Mouse (Mus musculus) ovary, adult 18-20 months (tissue): ENCODE measurements around the gene Dnase2a.

Experiments
- DNase-seq: peaks from one replicate; pipeline ENCODE4 v3.0.0; 2022; ENCODE audit warnings: low spot score, mixed read lengths

Dnase2a gene

DNA sequence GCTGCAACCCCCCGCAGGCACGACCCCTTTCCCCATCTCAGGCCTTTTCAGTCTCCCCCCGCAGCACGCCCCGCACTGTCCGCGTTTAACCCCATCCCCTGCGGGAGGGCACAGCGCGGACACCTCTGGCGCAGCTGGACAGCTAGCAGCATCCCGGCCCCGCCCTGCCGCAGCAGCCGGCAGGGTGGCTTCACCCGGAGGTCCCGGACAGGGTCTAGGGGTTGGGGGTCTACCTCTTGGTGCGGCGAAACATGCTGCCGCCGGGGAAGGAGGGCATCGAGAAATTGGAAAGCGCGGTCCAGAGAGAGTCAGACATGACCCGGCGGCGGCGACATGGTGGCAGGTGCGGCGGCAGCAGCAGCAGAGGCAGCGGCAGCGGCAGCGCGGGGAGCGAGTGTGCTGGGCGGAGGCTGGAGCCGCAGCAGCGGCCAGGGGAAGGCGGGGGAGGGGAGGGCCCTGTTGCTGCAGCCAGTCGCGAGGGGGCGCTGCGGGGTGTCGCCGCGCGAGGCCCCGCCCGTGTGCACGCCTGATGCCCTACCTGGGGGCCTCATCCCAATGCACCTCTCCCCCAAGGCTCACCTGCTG lies 28.7 kb downstream of the Dnase2a start, which contains the start of gene Mast1:
Mast1 (minus strand) TSS at position 398 of the 585 bp plus-strand sequence.
- DNase-seq: no peak

DNA sequence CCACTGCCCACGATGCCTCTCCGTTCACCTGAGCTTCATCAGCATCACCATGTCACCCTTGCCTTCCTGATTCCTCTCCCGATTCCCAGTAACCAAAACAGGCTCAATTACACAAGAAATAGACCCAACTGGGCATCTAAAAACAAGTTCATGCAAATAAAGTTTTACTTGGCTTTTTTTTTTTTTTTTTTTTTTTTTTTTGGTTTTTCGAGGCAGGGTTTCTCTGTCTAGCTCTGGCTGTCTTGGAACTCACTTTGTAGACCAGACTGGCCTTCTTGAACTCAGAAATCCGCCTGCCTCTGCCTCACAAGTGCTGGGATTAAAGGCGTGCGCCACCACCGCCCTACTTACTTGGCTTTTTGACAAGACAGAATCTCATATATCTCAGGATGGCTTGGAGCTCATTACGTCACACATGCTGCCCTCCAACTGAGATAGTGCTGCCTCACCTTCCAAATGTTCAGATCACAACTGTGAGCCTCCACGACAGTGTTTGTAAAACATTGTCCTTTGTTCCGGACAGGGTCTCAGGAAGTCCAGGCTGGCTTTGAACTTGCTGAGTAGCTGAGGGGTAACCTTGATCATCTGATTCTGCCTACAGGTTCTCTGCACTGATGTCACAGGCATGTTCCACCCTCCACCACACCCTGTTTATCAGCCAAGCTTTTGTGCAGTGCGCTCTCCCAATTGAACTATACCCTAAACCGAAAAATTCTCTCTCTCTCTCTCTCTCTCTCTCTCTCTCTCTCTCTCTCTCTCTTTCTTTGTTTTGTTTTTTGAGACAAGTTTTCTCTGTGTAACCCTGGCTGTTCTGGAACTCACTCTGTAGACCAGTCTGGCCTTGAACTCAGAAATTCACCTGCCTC lies 29.5 kb downstream of the Dnase2a start:
- no peak for DNase-seq

DNA sequence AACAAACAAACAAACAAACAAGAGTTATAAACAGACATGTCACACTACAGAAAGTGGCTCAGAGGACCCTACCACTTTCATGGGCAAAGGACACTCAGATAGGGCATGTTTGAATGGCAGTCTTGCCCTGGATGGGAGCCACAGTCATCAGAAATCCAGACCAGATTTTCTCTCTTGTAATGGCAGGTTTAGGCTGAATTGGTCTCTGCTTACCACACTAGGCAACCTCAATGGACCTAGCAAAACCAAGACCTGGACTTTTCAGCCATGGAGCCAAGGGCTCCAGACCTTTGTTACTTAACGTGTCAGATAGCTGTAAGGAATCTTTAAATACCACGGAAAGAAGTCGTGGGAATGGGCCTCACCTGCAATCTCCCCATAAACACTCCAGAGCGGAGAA lies 35.3 kb downstream of the Dnase2a start:
- DNase-seq: no peak

DNA sequence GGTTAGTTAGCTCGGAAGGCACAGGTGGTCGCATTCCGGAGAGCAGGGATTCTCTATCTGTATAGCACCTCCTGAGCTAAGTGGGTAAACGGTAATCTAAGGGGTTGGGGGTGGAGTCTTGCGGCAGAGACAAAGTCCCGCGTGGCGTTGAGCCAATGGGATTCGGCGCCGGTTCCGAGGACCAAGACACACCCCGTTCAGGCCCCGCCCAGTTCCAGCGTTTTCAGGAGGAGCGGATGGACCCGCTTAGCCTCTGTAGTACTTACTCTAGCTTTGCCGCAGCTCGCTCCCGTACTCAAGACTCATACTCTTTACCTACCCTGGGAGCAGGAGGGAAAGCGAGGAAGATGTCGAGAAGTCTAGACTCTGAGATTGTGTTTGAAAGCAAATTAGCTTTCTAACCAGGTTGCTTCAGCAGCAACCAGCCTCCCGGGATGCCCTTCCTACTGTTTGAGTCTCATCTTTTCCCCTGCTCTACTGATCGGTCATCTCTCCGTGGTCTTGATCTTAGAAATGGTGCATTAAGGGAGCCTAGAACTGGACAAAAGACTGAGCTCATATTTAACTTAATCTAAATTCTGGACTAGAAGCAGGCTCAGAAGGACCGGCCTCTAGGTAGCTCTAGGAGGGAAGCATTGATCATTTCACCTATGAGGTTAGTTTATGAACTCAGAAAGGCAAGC lies 36.3 kb downstream of the Dnase2a start:
- no peak for DNase-seq

DNA sequence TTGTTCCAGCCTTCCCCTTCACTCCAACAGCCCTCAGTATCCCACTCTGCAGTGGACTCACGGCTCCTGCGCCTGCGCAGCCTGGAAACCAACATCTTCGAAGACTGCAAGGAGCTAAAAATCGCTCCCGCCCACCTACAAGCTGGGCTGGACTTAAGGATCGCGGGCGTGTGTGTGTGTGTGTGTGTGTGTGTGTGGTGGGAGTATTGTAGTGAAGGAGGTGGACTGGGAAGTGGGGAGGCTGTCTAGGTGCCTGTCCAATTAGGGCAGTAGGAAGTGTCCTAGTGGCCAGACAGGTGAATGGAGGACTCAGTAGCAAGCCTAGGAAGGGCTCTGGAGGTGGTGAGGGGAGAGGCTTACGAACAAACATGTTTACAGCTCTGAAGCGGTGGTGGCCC lies 36.9 kb downstream of the Dnase2a start:
- no peak for DNase-seq

DNA sequence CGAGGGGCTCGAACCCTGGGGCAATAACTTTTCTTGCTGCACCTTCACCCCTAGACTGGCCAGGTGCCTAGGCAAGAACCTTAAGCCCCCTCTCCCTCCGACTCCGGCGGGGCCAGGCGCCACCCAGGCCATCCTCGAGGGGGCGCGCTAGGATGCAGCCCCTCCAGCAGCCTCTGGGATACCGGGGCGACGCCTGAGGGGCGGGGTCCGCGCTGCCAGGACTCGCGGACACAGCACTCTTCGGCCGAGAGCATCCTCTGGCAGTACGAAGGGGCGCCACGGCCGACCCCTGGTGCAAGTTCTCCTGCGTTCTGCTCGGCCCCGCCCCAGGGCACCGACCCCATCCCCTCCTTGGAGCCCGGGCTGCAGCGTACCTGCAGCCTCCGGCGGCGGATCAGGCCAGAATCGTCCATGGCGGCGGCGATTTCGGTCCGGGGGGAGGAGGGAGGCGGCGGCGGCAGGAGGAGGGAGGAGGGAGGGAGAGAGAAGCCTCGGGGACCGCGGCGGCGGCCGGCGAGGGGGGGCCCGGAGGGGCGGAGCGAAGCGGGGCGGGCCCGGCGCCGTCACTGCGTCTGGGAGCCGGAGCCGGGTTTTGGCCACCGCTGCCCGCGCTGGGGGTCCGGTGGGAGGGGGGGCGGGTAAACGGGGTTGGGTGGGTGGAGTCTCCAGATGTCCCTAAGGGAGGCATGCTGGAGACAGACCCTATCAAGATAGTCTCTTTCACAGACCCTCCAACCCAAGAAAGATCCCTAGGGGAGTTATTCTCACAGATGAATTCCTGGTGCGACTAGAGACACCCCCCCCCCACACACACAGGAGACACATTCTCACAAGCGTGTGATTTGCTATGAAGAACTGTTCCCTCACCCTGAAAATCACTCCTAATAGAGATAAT lies 37.5 kb downstream of the Dnase2a start:
- DNase-seq: no peak

DNA sequence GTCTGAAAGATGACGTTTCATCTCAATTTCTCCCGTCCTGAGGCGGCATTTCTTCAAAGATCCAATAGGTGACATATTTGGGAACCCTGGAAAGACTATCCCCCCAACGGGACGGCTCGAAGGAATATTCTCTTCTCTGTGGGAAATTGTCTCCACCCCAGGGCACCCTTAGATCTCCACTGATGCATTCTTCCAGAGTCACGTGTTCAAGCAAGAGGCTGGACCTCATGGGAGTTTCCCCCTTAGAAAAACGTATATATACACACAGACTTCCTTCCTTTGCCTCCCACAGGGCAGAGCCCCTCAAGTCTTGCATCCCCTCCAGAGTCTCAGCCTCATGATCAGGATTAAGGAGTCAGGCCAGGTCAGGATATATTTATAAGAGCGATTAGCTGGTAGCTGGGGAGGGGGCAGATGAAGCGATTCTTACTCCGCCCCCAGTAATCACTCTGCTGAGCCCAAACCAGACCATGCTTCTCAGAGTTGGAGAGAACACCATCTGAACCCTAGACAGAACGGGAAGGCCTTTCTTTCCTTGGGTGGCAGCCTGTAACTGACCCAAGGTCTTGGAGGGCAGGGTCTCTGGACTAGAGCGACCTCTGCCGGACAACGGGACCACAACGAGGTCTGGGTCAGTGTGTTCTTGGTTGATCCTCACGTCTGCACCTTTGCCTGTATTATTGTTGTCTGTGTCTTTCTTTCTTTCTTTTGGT lies 38.3 kb downstream of the Dnase2a start, which contains the start of gene Rtbdn:
Rtbdn (plus strand) TSS at position 464 of the 713 bp plus-strand sequence.
- DNase-seq: no peak

DNA sequence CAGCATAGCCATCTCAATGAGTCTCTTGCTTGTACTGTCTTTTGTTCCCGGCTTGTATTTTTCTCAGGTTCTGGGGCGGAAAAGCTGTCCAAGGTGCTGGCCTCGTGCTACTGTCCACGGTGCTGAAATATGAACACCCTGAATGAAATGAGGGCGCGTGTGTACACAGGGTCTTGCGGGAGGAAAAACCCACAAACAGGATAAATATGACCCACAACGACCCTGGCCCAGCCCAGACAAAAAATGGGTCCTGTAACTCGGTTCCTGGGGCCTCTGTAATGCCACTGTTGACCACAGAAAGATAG lies 38.8 kb downstream of the Dnase2a start:
- DNase-seq: no peak

DNA sequence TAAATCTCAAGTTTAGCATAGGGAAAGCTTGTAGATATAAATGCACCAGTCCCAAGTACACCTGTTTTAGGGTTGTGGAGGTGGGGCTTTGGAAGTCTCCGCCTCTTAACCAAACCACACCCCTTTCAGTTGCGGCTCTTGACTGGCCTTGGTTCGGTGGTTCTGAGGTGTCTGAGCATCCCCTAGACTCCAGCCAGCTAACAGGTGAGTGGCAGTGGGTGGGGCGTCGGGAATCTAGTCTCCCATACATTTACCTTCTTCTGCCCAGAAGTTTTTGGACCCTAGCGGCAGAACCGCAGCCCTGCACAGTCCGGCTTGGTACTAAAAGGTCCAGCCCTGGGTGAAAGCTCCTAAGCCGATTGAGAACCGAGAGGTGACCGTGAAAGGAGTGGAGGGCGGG lies 41.4 kb downstream of the Dnase2a start:
- DNase-seq: no peak

DNA sequence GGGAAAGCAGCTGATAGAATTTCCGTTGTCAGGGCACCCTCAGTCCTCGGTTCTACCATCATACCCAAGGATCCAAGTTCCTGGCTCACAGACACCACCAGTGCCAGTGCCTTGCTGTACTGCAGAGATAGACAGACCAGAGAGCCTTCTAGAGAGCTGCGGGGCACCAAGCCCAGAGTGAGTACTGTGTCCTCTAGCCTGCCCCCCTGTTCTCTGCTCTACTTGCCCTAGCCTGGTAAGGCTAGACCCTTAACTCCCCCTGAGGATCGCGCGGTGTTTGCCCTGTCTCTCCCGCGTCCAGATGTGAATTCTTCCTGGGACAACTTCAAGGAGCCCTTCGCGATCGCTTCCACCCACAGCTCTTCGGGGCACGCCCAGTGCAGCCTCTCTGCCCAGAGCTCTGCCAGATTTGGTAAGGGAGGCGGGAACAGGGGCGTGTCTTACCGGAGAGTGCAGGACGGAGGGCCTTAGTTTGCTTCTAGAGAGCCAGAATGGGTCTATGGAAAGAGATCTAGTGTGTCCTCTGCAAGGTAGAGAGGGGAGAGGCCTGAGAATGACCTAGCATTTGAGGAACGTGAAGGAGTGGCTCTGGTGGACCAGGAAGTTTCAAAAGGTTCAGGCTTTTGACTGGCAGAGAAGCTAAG lies 44.4 kb downstream of the Dnase2a start:
- DNase-seq: no peak

DNA sequence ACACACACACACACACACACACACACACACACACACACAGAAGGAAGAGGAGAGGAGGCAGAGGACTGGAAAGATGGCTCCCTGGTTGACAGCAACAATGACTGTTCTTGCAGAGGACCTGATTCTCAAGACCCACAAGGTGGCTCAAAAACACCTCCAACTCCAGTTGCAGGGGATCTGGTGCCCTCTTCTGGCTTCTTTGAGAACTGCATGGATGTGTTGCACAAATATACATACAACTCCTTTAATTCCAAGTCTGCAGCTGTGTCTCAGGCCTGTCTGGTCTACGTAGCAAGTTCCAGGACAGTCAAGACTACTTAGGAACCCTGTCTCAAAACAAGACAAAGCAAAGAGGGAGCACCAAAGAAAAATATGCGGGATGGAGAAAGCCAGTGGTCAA lies 48.4 kb downstream of the Dnase2a start:
- no peak for DNase-seq

DNA sequence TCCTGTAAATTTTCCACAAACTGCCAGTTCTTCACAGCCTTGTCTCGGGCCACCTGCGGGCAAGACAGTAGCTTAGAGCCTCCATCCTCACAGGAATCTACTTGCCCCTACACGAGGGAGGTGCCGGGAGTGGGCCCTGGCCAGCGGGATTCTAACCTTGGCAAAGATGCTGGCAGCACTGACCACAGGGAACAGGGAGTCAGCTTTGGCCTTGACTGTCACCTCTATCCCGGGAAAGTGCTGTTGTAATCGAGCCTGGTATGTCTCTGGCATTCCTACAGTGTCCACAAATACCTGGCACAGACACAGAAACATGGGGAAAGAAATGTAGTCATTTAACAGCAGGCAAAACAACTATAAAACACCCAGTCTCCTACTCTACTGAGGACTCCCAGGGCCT lies 51.5 kb downstream of the Dnase2a start:
- peak; percentile 68 for DNase-seq

DNA sequence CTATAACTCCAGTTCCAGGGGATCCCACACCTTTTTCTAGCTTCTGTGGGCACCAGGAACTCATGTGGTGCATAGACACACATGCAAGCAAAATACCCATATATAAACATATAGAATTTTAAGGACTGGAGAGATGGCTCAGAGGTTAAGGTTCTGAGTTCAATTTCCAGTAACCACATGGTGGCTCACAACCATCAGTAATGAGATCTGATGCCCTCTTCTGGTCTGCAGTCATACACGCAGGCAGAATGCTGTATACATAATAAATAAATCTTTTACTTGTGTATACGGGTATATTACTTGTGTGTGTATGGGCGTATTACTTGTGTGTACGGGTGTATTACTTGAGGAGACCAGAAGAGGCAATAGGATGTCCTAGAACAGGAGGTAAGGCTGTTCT lies 55.6 kb downstream of the Dnase2a start:
- no peak for DNase-seq

DNA sequence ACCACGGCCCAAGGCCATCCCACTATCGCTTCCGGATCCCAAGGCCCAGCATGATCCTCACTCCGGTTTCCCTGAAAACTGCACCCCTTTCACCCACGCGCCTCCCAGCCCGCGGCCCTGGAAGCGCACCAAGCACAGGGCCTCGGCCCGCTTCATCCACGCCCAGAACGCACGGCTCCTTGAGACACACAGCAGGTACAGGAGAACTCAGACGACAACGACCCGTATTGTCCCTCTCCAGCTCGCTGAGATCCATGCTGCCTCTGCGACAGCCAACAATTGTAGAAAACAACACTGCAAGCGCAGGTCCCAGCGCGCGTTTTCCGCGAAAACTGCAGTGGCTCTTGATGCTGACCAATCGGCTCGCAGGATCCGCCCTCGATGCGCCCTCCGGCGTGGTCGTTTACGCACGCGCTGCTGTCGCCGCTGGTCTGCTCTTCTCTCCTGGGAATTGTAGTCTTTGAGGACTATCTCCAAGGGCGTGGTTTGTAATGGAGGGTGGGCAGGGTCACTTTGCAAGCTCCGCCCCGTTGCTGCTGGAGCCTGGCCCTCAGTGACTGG lies 57.5 kb downstream of the Dnase2a start:
- DNase-seq: peak; percentile 93

DNA sequence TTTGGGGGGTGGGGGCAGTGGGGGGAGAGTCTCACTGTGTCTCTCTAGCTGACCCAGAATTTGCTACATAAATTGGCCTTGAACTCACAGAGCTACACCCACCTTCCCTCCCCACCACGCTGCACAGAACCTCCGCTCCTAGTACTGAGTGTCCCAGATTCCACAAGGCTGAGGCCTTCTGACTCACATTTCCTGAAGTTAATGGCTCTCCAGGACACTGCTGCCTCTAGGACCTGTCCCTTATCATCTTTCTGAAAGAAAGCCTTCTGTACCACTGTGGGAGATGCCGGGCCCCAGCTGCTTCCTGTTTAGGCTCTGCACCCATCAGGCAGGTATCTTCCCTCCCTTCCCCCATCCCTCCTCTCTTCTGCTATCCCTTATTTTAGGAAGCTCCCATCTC lies 58.2 kb downstream of the Dnase2a start:
- DNase-seq: no peak

DNA sequence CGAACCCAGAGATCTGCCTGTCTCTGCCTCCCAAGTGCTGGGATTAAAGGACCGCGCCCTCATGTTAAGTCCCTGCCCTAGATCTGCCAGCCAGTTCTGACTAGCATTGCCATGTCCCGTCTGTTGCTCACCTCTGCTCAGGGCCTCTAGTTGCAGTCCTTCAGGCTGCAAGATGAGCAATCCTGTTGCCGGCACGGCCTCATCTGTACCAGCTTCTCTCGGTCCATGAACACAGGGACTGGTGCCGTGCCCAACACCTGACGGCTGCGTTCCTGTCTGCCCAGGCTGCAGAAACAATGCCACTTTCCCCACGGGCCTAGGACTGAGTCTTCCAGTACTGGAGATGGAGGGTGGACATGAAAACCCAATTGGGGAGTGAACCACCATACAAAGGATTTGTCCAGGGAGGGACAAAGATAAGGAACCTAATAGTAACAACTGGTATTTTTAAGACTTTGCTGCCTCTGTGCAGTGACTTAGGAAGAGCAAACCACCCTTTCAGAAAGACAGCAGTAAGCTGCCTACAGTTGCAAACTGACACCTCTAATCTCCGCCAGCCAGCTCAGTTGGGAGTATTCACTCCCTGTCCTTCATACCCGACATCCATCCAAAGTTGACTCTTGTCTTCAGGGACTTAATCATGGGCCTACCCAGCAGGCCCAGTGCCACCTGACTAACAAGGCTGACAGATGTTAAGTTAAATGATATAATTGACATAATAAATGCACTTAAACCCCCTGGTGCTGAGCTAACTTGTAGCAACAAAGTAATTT lies 59.4 kb downstream of the Dnase2a start:
- no peak for DNase-seq

DNA sequence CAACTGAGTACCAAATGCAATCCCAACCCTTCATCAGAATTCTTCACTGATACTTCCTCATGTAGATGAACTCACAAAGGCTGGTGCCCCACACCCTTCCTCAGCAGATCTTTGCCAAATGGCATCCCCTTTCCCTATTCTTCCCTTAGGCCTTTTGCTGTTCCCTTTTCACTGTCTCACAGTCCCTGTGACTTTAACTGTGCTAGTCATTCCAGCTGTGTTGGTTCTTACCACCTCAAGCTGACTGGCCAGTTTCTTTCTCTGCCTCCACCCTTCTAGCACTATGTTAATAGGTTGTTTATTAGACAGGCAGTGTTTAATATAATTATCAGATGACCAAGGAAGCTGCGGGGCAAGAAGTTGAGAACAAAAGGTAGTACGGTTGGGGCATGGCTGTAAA lies 60.3 kb downstream of the Dnase2a start:
- DNase-seq: no peak

DNA sequence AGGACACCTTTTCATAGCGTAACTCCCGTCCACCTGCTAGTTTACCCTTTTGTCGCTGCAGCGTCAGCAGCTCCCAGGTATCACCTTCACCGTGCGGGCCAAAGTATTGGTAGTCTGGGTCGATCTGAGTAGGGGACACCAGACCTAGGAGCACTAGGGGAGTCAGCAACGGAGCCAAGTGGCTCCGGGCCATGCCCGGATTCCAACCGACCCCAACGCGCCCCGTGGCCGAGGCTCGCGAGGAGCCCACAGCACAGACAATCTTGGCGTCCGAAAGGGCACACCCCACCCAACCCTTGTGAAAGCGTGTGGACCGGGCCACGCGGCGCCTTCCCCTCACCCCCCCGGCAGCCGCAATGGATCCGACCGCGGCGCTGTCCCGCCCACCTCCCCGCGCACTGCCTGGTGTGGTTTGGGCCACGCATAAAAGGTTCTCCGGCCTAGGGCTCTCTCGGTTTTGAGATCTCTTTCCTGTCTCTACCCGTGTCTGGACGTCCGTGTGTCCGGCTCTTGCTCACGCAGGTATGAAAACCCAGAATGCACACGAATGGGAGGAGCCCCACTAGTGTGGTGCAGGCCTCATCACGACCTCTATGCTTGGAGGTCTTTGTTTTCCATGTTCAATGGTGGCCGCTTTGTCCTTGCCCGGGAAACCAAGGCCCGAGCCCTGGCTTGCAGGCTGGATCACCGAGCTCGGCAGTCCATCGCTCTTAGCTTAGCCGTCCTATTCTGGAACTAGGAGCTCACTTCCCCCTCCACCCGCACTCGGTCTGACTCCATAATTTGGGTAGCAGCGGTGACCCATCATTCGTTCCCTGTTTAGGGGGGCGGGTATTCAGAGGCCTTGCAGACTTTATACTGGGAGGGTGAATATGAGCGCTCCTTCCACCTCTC lies 61.1 kb downstream of the Dnase2a start, which contains the start of the genes Gm49661, Prdx2 and Rnaseh2a:
Gm49661 (minus strand) TSS at position 193 of the 894 bp plus-strand sequence.
Prdx2 (plus strand) TSS at position 347 of the 894 bp plus-strand sequence.
Rnaseh2a (minus strand) TSS at position 527 of the 894 bp plus-strand sequence.
- DNase-seq: peak; percentile 67
